Mouse (Mus musculus) heart, embryonic 14.5 days (tissue): Measurements from ENCODE around the gene Afap1. TPM values are rescaled to one million over a fixed set of nuclear protein-coding genes. Genes with fewer than 3 reads are reported as not detected.
A peak's percentile ranks its signal among the peaks of the same experiment; 100 is the strongest.

ENCODE experiments used
- ATAC-seq: fragments of 200-750 bp; cut with Nextera tagmentation; 2 replicates; pipeline ENCODE4 v1.8.0; 2017; ENCODE audit warnings: low read depth, moderate TSS enrichment; ENCODE audit not compliant: insufficient number of reproducible peaks, insufficient read depth, low FRiP score
- H3K27ac ChIP-seq, 2 experiments: fragments of 200-500 bp in 1 of 2; fragments of 300-500 bp in 1 of 2; sonication (generic) in 1 of 2; replicated peaks in 1 of 2; 2 replicates each; pipeline ENCODE4 v1.5.1; 2012 to 2014; ENCODE audit warnings: low read depth in 2 of 2, low read length in 2 of 2, control low read depth in 1 of 2, mild to moderate bottlenecking in 1 of 2, mixed read lengths in 1 of 2; ENCODE audit not compliant: control insufficient read depth in 1 of 2, insufficient read depth in 1 of 2
- H3K27me3 ChIP-seq: fragments of 300-500 bp; sonication (generic); 2 replicates; pipeline ENCODE4 v1.6.1; 2014; ENCODE audit warnings: mild to moderate bottlenecking, low read length, control low read depth; ENCODE audit not compliant: control insufficient read depth, insufficient read depth
- H3K36me3 ChIP-seq: fragments of 300-500 bp; sonication (generic); 2 replicates; pipeline ENCODE4 v1.6.1; 2014; ENCODE audit warnings: mild to moderate bottlenecking, control low read depth, low read length, mixed read lengths; ENCODE audit not compliant: control insufficient read depth, insufficient read depth
- H3K4me1 ChIP-seq, 2 experiments: fragments of 200-500 bp in 1 of 2; fragments of 300-500 bp in 1 of 2; sonication (generic) in 1 of 2; 2 replicates each; pipeline ENCODE4 v1.6.1; 2012 to 2014; ENCODE audit warnings: low read length in 2 of 2, control low read depth in 1 of 2, mixed read lengths in 1 of 2; ENCODE audit not compliant: control insufficient read depth in 2 of 2, insufficient read depth in 2 of 2
- H3K4me2 ChIP-seq: fragments of 300-500 bp; sonication (generic); 2 replicates; pipeline ENCODE4 v1.6.1; 2014; ENCODE audit warnings: mild to moderate bottlenecking, low read length
- H3K4me3 ChIP-seq, 2 experiments: fragments of 200-500 bp in 1 of 2; fragments of 300-500 bp in 1 of 2; sonication (generic) in 1 of 2; 2 replicates each; pipeline ENCODE4 v1.5.1; 2012 to 2014; ENCODE audit warnings: low read length in 2 of 2, mild to moderate bottlenecking in 2 of 2, control low read depth in 1 of 2, low read depth in 1 of 2, moderate library complexity in 1 of 2; ENCODE audit not compliant: control insufficient read depth in 1 of 2, insufficient read depth in 1 of 2
- H3K9ac ChIP-seq: fragments of 300-500 bp; sonication (generic); 2 replicates; pipeline ENCODE4 v1.6.1; 2014; ENCODE audit warnings: mild to moderate bottlenecking, low read length
- H3K9me3 ChIP-seq: fragments of 300-500 bp; sonication (generic); 2 replicates; pipeline ENCODE4 v1.6.1; 2016; ENCODE audit warnings: low read length, control low read depth; ENCODE audit not compliant: control insufficient read depth
- WGBS: fragments of 180-500 bp; shearing (Covaris S2); extraction: QIAGEN DNeasy Blood & Tissue Kit; methylation state at CpG from one replicate; pipeline ENCODE4 v1.1.7; 2014; 5-methylcytosine and 5-hydroxymethylcytosine counted together
- polyA plus RNA-seq: library from polyadenylated mRNA; unstranded; fragments of >200 nt; fragmentation: Nextera tagmentation; extraction: Ambion mirVana; gene quantifications from 2 replicates; pipeline ENCODE4 v1.2.1, GENCODE M21; 2014

Gene Afap1
- polyA plus RNA-seq, 1 experiment from 2014 or later, result 24.8 TPM

- Histone ChIP-seq H3K27ac (peak overlapping the region; percentile 76 to 77), H3K4me3 (no peak overlapping the region), H3K9me3 (no peaks in the 10 kb centered on the region), H3K9ac (peak overlapping the region; percentile 38; the same call in 1 of the 2 replicates), H3K36me3 (peaks cover 14% of the 10 kb centered on the region; the same call in 1 of the 2 replicates), H3K27me3 (0 out of 2 replicates have a peak, but pooled peaks cover under 1% of the 10 kb centered on the region), H3K4me2 (no peak overlapping the region), H3K4me1 (peaks cover 18 to 31% of the 10 kb centered on the region in 2 experiments)
- ATAC-seq, result no peak
These were observed 148.1 kb downstream of the Afap1 start for GRCm38 (mm10) chr5:36041236-36041562.

- no peak for ATAC-seq
- peaks cover 18 to 31% of the 10 kb centered on the region in 2 experiments for H3K4me1 ChIP-seq
- no peak overlapping the region for H3K4me2 ChIP-seq
- H3K9me3 ChIP-seq, result no peaks in the 10 kb centered on the region
- peaks cover 13% of the 10 kb centered on the region; the same call in 1 of the 2 replicates for H3K36me3 ChIP-seq
- H3K9ac ChIP-seq, result peak overlapping the region; percentile 38; the same call in 1 of the 2 replicates
- 75% methylated on average over 6 of the region's 6 CpGs for WGBS
- 0 out of 2 replicates have a peak, but pooled peaks cover 5% of the 10 kb centered on the region for H3K27me3 ChIP-seq
- peak overlapping the region in 1 of 2 experiments; percentile 77; a peak in 2 of 4 replicates for H3K27ac ChIP-seq
- H3K4me3 ChIP-seq, result no peak overlapping the region
These were observed 148.6 kb downstream of the Afap1 start for GRCm38 (mm10) chr5:36041756-36042155.

GRCm38 (mm10) chr5:36043154-36043553 lies 150.0 kb downstream of the Afap1 start:
- H3K4me2 ChIP-seq, result no peak overlapping the region
- no peak for ATAC-seq

More at GRCm38 (mm10) chr5:36043154-36043553, 150.0 kb downstream of the Afap1 start:
- 95% methylated on average over 2 of the region's 2 CpGs for WGBS
- H3K4me3 ChIP-seq, result no peak overlapping the region
- H3K36me3 ChIP-seq, result no peaks in the 10 kb centered on the region; the same call in 1 of the 2 replicates
- no peak overlapping the region for H3K27ac ChIP-seq
- H3K27me3 ChIP-seq, result 0 out of 2 replicates have a peak, but pooled peaks cover 5% of the 10 kb centered on the region
- no peak overlapping the region for H3K9ac ChIP-seq
- H3K9me3 ChIP-seq, result no peaks in the 10 kb centered on the region
- peaks cover 18 to 31% of the 10 kb centered on the region in 2 experiments for H3K4me1 ChIP-seq

Other genes with a start within 250 kb of the Afap1 start
- 7.6 and 7.8 TPM in 2 replicates for gene Htra3, start 213.5 kb upstream of the Afap1 start, polyA plus RNA-seq
- gene Sh3tc1, start 153.3 kb upstream of the Afap1 start, polyA plus RNA-seq, result 6.3 and 7.8 TPM in 2 replicates
- gene Ablim2, start 135.4 kb upstream of the Afap1 start, polyA plus RNA-seq, result 3.7 and 4.0 TPM in 2 replicates